Mouse (Mus musculus): ENCODE measurements around the gene Prkce. TPM values are rescaled to one million over a fixed set of nuclear protein-coding genes. Genes with fewer than 3 reads are reported as not detected.

Prkce gene
- total and polyA plus RNA-seq, 2 experiments from 2014 or later: 8.1 to 12.6 TPM

DNA sequence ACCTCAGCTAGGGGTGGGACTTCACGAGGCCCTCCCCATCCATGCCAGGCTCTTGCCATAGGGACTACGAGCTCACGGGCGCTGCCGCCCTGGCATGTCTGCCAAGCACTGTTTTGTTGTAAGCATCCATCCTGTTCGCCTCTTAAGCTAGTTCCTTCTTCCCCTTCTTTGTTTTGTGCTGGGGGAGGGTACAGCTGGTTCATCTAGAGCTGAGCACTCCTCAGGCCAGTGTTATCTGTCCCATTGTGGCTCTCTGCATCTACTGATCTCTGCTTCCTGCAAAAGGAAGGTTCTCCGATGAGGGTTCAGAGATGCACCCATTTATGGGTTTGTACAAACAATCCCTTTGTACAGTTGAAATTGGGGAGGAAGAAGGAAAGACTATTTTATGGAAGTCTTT lies 9.1 kb downstream of the Prkce start:
- Histone ChIP-seq H3K9me3 (replicated peaks; ENCODE audit: control insufficient read depth, low read length) (no peaks in the 10 kb centered on the region), H3K27me3 (ENCODE audit: control insufficient read depth, insufficient read depth, low read length) (no peaks in the 10 kb centered on the region), H3K36me3 (replicated peaks; ENCODE audit: control insufficient read depth, insufficient read depth, low read length) (peaks cover 9% of the 10 kb centered on the region), H3K4me1 (ENCODE audit: control insufficient read depth, insufficient read depth) (no peaks in the 10 kb centered on the region), H3K4me2 (ENCODE audit: low read depth, low read length) (no peak overlapping the region), H3K9ac (replicated peaks; ENCODE audit: low read depth, low read length) (no peak overlapping the region), H3K4me3 (ENCODE audit: low read depth, low read length) (no peak overlapping the region), H3K27ac (ENCODE audit: low read depth) (no peak overlapping the region)
- TF ChIP-seq EP300 (IDR thresholded peaks at IDR 0.05; ENCODE audit: low read depth): no peak
- no peak for TF ChIP-seq CTCF (IDR thresholded peaks at IDR 0.05; ENCODE audit: low read depth)
- ATAC-seq (ENCODE audit: insufficient read depth, low read depth) (no peak), DNase-seq (ENCODE audit: low spot score) (no peak)
- 76% methylated on average over 7 of the region's 7 CpGs for WGBS

DNA sequence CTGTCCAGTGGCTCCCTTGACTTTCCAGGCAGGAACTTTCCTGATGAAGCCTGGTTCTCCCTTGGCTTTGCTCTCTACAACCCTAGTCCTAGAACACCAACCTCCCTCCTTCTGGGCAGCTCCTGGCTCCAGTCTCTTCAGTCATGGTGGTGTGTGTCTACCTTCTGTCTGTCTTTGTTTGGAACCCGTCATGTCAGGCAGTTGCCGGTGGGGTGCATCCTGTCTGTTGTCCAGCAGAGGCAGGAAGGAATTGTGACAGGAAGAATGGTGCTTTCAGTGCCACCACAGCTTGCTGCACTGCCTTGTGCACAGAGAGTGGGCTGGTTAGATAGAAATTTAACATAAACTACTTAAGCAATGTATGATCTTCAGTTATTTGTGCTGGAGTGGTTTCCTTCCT lies 16.2 kb downstream of the Prkce start:
- Histone ChIP-seq H3K36me3 (replicated peaks; ENCODE audit: control insufficient read depth, insufficient read depth, low read length) (no peaks in the 10 kb centered on the region), H3K4me2 (ENCODE audit: low read depth, low read length) (no peak overlapping the region), H3K9me3 (replicated peaks; ENCODE audit: control insufficient read depth, low read length) (no peaks in the 10 kb centered on the region), H3K9ac (replicated peaks; ENCODE audit: low read depth, low read length) (no peak overlapping the region), H3K4me1 (ENCODE audit: control insufficient read depth, insufficient read depth) (peaks cover 33% of the 10 kb centered on the region), H3K4me3 (ENCODE audit: low read depth, low read length) (no peak overlapping the region), H3K27me3 (ENCODE audit: control insufficient read depth, insufficient read depth, low read length) (no peaks in the 10 kb centered on the region), H3K27ac (ENCODE audit: low read depth) (no peak overlapping the region)
- no peak for ATAC-seq (ENCODE audit: insufficient read depth, low read depth)
- DNase-seq (ENCODE audit: low spot score): no peak
- no peak for TF ChIP-seq CTCF (IDR thresholded peaks at IDR 0.05; ENCODE audit: low read depth)
- TF ChIP-seq EP300 (IDR thresholded peaks at IDR 0.05; ENCODE audit: low read depth): no peak
- WGBS: 22% methylated on average over 2 of the region's 2 CpGs

DNA sequence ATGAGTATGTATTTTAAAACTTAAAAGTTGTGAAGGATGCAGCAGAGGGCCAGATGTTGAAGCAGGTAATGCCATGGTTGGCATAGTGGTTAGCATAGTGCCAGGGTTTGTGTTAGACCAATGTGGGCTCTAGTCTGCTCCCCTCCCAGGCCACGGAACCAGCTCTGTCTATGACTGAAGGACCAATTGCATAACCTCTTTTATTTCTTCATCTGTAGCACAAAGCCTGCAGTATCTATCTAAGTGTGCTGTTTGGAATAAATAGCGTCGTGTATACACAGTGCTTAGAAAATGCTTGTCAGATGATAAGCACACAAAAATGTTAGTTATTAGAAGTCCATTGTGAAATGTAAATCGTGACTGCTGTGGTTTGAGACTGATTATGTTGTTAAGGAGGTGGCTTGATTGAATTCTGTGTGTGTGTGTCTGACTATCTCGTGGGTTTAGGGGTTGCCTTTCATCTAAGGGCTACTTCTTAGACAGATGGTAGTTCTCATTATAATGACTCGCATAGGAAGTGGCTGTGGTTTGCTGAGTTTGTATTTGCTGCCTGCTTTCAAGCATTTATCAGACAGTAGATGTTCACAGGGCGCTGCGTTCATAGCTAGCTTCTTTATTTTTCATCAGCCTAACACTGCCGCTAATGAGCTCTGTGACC lies 17.1 kb downstream of the Prkce start:
- H3K4me1 ChIP-seq (ENCODE audit: control insufficient read depth, insufficient read depth): peaks cover 33% of the 10 kb centered on the region
- ATAC-seq (ENCODE audit: insufficient read depth, low read depth): no peak

GRCm38 (mm10) chr17:86185584-86185983 lies 18.0 kb downstream of the Prkce start:
- H3K9ac ChIP-seq (replicated peaks; ENCODE audit: low read depth, low read length): no peak overlapping the region
- WGBS: under 1% methylated on average over 7 of the region's 7 CpGs
- peak overlapping the region; percentile 73 for H3K27ac ChIP-seq (ENCODE audit: low read depth)
- peak; percentile 91 for ATAC-seq (ENCODE audit: insufficient read depth, low read depth)
- H3K27me3 ChIP-seq (ENCODE audit: control insufficient read depth, insufficient read depth, low read length): no peaks in the 10 kb centered on the region
- H3K4me3 ChIP-seq (ENCODE audit: low read depth, low read length): peak overlapping the region; percentile 28
- TF ChIP-seq CTCF (IDR thresholded peaks at IDR 0.05; ENCODE audit: low read depth) (no peak), EP300 (IDR thresholded peaks at IDR 0.05; ENCODE audit: low read depth) (peak; percentile 90)
- peak; percentile 89 for DNase-seq (ENCODE audit: low spot score)
- H3K36me3 ChIP-seq (replicated peaks; ENCODE audit: control insufficient read depth, insufficient read depth, low read length): no peaks in the 10 kb centered on the region
- peak overlapping the region; percentile 54 for H3K4me2 ChIP-seq (ENCODE audit: low read depth, low read length)
- peaks cover 33% of the 10 kb centered on the region for H3K4me1 ChIP-seq (ENCODE audit: control insufficient read depth, insufficient read depth)
- no peaks in the 10 kb centered on the region for H3K9me3 ChIP-seq (replicated peaks; ENCODE audit: control insufficient read depth, low read length)

More for the DNA sequence above, 17.1 kb downstream of the Prkce start:
- Histone ChIP-seq H3K4me3 (ENCODE audit: low read depth, low read length) (no peak overlapping the region), H3K36me3 (replicated peaks; ENCODE audit: control insufficient read depth, insufficient read depth, low read length) (no peaks in the 10 kb centered on the region), H3K9me3 (replicated peaks; ENCODE audit: control insufficient read depth, low read length) (no peaks in the 10 kb centered on the region), H3K4me2 (ENCODE audit: low read depth, low read length) (peak overlapping the region; percentile 54; the same call in 1 of the 2 replicates), H3K27me3 (ENCODE audit: control insufficient read depth, insufficient read depth, low read length) (no peaks in the 10 kb centered on the region), H3K9ac (replicated peaks; ENCODE audit: low read depth, low read length) (no peak overlapping the region), H3K27ac (ENCODE audit: low read depth) (peak overlapping the region; percentile 73)
- whole genome bisulfite sequencing: 23% methylated on average over 9 of the region's 9 CpGs
- TF ChIP-seq EP300 (IDR thresholded peaks at IDR 0.05; ENCODE audit: low read depth): no peak
- no peak for TF ChIP-seq CTCF (IDR thresholded peaks at IDR 0.05; ENCODE audit: low read depth)
- no peak for DNase-seq (ENCODE audit: low spot score)

DNA sequence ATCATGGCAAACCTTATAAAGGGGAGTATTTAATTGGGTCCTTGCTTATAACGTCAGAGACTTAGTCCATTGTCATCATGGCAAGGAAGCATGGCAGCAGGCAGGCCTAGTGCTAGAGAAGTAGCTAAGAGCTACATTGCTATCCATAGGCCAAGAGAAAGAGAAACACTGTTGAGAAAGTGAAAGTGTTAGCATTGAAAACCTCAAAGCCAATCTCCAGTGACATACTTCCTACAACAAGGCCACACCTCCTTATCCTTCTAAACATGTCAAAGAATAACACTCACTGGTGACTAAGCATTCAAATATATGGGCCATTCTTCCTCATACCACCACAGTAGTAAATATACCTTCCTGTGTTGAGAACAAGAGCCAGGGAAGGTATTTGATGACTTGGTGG lies 20.2 kb downstream of the Prkce start:
- TF ChIP-seq EP300 (IDR thresholded peaks at IDR 0.05; ENCODE audit: low read depth) (no peak), CTCF (IDR thresholded peaks at IDR 0.05; ENCODE audit: low read depth) (no peak)
- Histone ChIP-seq H3K4me2 (ENCODE audit: low read depth, low read length) (no peak overlapping the region), H3K9ac (replicated peaks; ENCODE audit: low read depth, low read length) (no peak overlapping the region), H3K9me3 (replicated peaks; ENCODE audit: control insufficient read depth, low read length) (no peaks in the 10 kb centered on the region), H3K27ac (ENCODE audit: low read depth) (no peak overlapping the region), H3K4me1 (ENCODE audit: control insufficient read depth, insufficient read depth) (peaks cover 33% of the 10 kb centered on the region), H3K36me3 (replicated peaks; ENCODE audit: control insufficient read depth, insufficient read depth, low read length) (no peaks in the 10 kb centered on the region), H3K4me3 (ENCODE audit: low read depth, low read length) (no peak overlapping the region), H3K27me3 (ENCODE audit: control insufficient read depth, insufficient read depth, low read length) (no peaks in the 10 kb centered on the region)
- 83% methylated on average over 1 of the region's 1 CpGs for WGBS
- no peak for ATAC-seq (ENCODE audit: insufficient read depth, low read depth)
- no peak for DNase-seq (ENCODE audit: low spot score)

DNA sequence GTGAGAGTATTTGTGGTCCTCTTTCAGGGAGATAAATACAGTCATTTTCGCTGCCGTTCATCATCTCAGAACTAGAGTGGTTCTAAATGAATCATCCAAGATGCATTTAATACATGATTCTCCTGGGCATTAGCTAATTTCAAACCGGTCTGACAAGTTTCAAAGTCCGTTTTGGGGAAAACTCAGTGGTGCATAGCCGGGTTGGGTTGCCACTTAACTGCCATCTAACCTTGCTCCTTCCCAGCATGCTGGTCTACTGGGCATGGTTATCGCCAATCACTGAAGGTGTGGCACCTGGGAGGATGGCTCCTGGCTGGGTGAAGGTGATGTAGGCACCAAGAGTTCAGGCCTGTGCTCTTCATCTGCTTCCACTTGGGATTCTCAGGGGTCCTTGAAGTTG lies 26.4 kb downstream of the Prkce start:
- Histone ChIP-seq H3K4me2 (ENCODE audit: low read depth, low read length) (no peak overlapping the region), H3K27ac (ENCODE audit: low read depth) (no peak overlapping the region), H3K4me3 (ENCODE audit: low read depth, low read length) (no peak overlapping the region), H3K9me3 (replicated peaks; ENCODE audit: control insufficient read depth, low read length) (no peaks in the 10 kb centered on the region), H3K4me1 (ENCODE audit: control insufficient read depth, insufficient read depth) (peaks cover 10% of the 10 kb centered on the region; the same call in 1 of the 2 replicates), H3K27me3 (ENCODE audit: control insufficient read depth, insufficient read depth, low read length) (no peaks in the 10 kb centered on the region), H3K36me3 (replicated peaks; ENCODE audit: control insufficient read depth, insufficient read depth, low read length) (no peaks in the 10 kb centered on the region), H3K9ac (replicated peaks; ENCODE audit: low read depth, low read length) (no peak overlapping the region)
- DNase-seq (ENCODE audit: low spot score) (no peak), ATAC-seq (ENCODE audit: insufficient read depth, low read depth) (no peak)
- 94% methylated on average over 6 of the region's 6 CpGs for WGBS
- TF ChIP-seq EP300 (IDR thresholded peaks at IDR 0.05; ENCODE audit: low read depth) (no peak), CTCF (IDR thresholded peaks at IDR 0.05; ENCODE audit: low read depth) (no peak)
